Mouse (Mus musculus) ES-Bruce4 (cell line): Measurements from ENCODE around the gene Clmn.

Experiments used
- CTCF ChIP-seq: IDR thresholded peaks from one replicate; pipeline ENCODE4 v1.8.1; 2011; ENCODE audit warnings: low read depth, low read length
- POLR2A ChIP-seq: IDR thresholded peaks from one replicate; pipeline ENCODE4 v1.8.1; 2011; ENCODE audit warnings: low read length; ENCODE audit not compliant: insufficient read depth

GRCm38 (mm10) chr12:104854826-104855225 is 10.1 kb downstream of the Clmn start:
- TF ChIP-seq CTCF (no peak), POLR2A (no peak)
